Mouse (Mus musculus) right cerebral cortex, postnatal 14 days (tissue): ENCODE measurements at regions not wholly inside any gene's neighbourhood (a gene's known extent, or its start where the extent isn't known, plus 50 kb on each side); places are given as distances from the start of the nearest gene placed in this dataset.

Experiments
- DNase-seq: peaks from one replicate; pipeline ENCODE4 v3.0.0; 2022

DNA sequence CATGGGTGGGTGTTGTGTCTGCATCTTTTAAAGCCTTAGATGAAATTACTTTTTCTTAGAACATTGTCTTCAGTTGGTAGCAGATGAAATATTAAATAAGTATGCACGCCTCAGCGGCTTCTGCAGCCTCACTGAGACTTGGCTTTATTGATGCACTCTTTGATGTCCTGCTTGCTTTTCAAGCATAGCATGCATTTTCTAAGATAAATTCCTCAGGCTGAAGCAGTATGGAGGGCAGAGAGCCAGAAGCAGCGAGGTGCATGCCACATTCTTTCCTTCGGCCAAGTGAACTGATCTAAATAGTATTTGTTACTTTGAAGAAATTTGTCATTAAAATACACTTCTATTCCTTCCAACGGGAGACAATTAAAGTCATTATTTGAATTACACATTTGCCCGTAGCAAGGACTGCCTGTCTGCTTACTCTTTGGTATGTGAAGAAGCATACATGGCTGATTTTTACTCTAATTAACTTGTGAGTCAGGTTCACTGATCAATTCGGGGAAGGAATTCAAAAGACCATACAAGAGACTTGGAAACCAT, 224.3 kb upstream of the Nrsn1 start:
- DNase-seq: no peak

- no peak for DNase-seq
These were observed 219.7 kb upstream of the Nrsn1 start for GRCm38 (mm10) chr13:25490036-25490435.

- no peak for DNase-seq
These were observed 213.0 kb upstream of the Nrsn1 start for GRCm38 (mm10) chr13:25483309-25483708.

DNA sequence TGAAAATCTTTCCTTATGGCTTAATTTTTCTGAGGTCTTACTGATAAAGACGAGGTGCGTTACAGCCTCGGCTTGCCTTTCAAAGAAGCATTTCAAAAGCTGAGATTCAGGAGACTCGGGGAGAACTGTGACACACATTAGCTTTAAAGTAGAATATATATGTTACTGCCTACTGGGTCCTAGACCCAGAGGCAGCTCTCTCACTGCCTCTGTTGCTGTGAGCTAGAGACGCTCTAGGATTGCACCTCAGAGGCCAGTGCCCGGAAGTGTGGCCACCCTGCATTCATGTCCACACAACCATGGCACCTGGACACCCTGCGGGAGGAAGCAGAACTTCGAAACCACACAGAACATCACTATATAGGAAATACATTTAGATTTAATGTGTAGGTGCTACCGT, 181.6 kb upstream of the Nrsn1 start:
- DNase-seq: no peak

DNA sequence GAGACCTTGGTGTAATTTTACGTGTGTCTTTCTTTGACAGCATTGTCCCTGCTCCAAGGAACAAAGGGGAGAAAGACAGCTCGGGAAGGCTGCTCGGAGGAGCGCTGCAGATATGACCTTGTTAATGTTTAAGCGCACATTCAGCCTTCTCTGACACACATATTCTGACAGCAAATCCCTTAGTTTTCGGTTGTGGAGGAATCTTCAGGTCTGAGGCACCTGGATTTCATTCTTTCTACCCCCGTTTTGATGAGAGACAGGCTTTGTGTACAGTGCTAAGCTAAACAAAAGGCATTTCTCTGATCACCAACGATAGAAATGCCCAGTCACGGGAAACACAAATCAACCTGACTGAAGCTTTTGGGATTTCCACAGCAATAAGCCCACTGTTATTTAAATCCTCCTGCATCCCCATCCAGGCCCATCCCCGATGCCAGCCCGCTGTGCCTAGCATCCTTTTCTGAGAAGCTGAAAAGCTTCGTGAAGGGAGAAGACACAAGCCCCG, 181.1 kb upstream of the Nrsn1 start:
- DNase-seq: no peak

- DNase-seq: no peak
These were observed 159.6 kb upstream of the Nrsn1 start for GRCm38 (mm10) chr13:25429701-25430418.

DNA sequence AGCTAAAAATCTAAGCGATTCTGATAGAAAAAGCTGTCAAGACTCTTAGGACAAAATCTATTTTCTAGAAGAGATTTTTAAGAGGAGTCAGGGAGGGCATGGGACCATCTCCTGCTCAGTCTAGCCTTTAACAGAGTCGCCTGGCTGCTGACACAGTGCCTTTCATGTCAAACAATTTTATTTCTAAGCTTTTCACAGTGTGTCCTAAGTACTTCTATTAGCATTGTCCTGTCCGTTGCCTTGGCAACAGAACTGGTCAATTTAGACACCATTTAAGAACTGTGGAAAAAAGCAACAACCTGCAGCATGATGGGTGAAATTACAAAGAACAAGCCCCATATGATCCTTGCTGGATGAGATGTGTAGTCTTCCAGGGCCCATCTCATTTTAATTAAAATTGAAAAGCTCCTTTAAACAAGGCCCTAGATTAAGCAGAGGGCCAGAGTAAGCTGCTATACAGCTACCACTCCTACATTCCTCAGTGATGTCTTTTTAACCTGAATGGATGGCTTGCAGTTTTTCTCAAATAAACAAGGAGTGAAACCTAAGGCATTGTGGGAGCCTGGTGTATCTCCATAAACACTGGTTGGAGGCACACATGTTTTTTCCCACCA, 133.0 kb upstream of the Nrsn1 start:
- no peak for DNase-seq

GRCm38 (mm10) chr13:25402691-25403090, 132.4 kb upstream of the Nrsn1 start:
- no peak for DNase-seq

DNA sequence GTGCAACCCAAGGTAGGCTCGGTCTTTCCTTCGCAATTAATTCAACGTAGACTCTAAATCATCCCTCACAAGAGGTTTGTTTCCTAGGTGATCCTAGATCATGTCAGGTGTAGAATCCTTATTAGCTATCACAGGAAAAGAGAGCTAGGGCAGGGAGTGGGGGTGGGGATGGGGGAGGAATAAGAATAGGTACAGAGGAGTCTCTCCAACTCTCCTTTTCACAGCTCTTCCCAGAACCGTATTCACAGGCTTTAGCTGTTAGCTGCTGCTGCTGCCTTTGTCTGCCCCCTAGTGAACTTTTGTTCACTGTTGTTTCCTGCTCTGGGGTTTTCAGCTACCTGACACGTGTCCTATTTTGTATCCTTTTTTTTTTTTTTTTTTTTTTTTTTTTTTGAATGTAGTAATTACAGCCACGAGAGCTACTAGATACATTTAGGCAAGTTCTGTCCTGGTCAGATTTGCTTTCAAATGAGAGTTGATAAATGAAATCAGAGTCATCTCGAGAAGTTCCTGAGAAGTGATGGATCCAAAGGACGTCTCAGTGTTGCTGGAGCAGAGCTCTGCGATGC, 131.7 kb upstream of the Nrsn1 start:
- no peak for DNase-seq

DNA sequence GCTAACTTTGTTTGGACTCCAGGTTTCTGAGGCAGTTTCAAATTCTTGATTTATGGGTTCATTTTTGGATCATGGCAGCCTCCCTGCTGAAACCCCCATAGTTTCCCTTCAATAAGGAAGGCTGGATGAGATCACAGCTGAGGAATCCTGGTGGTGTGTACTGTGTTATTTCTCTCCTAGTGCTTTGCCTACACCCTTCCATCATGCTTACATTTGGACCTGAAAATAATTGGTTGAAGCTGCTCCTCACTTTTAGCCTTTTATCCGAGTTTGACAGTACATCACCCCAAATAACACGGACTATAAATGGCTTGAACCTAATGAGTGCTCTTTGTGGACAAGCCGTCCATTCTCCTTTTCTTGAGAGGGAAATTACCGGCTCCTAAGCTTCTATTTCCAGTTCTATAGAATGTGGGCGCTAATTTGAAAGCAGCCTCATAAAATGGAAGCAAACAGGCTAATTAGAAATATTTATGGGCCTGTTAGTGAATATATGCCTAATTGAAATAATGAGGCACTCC, 122.5 kb upstream of the Nrsn1 start:
- no peak for DNase-seq

- no peak for DNase-seq
These were observed 92.3 kb upstream of the Nrsn1 start for GRCm38 (mm10) chr13:25362627-25362967.

DNA sequence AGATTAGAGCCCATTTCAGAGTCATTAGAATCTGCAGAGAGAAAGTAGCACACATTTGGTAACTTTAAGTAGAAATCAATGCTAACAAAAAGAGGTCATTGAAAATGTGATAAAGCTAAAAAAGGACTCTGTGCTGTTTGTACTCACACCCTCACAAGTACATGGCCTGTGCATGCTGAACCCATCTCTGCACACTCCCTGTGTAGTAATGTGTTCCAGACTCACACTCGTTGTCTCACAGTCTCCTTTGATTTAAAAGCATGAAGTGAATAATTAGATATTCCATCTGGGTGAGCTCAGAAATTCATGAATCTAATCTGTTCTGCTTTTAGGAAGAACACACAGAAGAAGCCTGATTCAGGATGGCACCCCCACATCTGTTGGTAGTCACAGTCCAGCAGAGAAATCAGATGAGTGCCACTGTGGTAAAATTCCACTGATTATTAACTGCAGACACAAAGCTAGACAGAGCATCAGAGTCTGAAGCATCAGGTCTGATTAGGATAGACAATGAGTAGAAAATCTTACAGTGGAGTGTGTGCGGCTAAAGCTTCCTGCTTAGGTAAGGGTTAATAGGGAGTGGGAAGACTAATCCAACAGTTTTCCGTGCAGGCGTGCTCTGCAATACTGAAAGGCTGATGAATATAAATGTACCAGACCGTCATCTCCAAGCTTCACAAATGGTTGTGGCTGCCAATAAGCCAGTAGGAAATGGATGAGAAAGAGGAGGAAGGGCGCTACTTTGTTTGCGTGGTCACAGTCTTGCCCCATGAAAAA, 91.7 kb upstream of the Nrsn1 start:
- peak; percentile 11 for DNase-seq

DNA sequence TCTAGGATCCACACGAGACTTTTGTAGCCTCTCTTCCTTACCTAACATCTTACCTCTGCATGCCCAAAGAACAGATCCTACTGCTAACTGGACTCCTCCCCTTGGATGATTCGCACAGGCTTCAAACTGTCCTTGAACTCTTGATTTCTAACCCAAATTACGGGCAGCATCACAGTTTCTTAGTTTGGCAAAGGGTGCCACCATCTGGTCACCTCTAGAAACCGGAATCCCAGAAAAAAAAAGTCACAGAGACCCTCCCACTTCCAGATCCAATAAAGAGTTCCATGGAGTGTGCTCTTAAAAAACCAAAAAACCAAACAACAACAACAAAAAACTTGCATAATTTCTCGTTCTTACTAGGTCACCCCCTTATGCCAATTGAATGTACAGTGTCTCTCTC, 77.3 kb upstream of the Nrsn1 start:
- no peak for DNase-seq

DNA sequence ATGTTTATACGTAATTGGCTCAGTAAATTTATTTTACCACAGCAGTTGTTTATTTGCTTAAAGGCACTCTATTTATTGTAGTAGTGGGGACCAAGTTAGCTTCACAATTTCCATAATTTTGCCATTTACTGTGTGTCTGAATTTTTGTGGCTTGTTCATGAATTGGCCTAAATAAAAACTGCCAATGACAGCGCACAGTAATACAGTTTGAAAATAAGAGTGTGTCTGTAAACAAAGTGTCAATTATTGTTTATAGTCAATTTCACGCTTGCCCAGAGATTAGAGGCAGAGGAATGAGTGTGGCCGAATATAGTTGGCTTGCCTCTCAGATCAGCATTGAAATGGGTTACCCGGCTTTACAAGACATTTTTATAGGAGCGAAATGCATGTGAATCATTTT, 73.0 kb upstream of the Nrsn1 start:
- DNase-seq: no peak

DNA sequence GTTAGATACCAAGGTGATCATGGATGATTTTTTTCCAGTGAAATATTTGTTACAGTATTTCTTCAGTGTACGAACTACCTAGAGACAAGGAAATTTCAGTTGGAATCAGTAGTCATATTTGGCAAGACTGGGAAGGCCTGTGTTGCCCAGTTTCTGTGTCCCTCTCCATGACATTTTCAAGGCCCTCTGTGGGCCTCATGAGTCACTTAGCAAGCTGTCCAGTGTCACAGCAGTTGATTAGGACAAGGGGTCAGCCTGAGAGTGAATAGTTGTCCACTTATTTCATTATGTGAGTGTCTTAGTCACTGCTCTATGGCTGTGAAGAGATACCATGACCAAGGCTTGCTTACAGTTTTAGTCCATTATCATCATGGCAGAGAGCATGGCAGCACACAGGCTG, 71.5 kb upstream of the Nrsn1 start:
- DNase-seq: no peak

GRCm38 (mm10) chr13:25333803-25334202, 63.5 kb upstream of the Nrsn1 start:
- DNase-seq: peak; percentile 11
